22 mouse cellular contexts compared by ENCODE assay signal in genomic region chr8:83572246-83572812, GRCm38 (mm10). TPM values are rescaled to one million over a fixed set of nuclear protein-coding genes. Genes with fewer than 3 reads are reported as not detected.
DNase-seq lines count a peak whose midpoint lies in the region; ATAC-seq and TF ChIP-seq lines count a peak whose summit lies in the region.
"Had no signal": no experiment of that assay in that cellular context is flagged by ENCODE, and none has a peak within 500 bp of the region (broad histone marks: within the 10 kb centered on the region; RNA-seq: fewer than 3 reads in every experiment).

No protein-coding gene starts in this region.

- H3K27ac ChIP-seq in intestine, embryonic 14.5 days (ENCODE audit: low read depth) = no peak overlapping the region
- H3K27ac ChIP-seq in intestine, postnatal 0 days (ENCODE audit: low read depth, low read length) = no peak overlapping the region
- H3K27ac ChIP-seq: intestine, embryonic 15.5 days; limb, embryonic 15.5 days; midbrain, embryonic 12.5 days had no signal

- no peak overlapping the region for H3K4me3 ChIP-seq in intestine, embryonic 14.5 days (ENCODE audit: low read depth, low read length)
- no peak overlapping the region for H3K4me3 ChIP-seq in intestine, postnatal 0 days (ENCODE audit: low read depth, low read length)
- H3K4me3 ChIP-seq: intestine, embryonic 15.5 days; left cerebral cortex, adult 2 months; limb, embryonic 15.5 days; midbrain, embryonic 12.5 days; myocyte had no signal

- H3K27me3 ChIP-seq in intestine, embryonic 14.5 days (replicated peaks; ENCODE audit: control insufficient read depth, insufficient read depth, low read length) = no peaks in the 10 kb centered on the region
- no peaks in the 10 kb centered on the region for H3K27me3 ChIP-seq in intestine, postnatal 0 days (replicated peaks; ENCODE audit: control insufficient read depth, insufficient read depth, low read length)
- H3K27me3 ChIP-seq: intestine, embryonic 15.5 days; limb, embryonic 15.5 days; midbrain, embryonic 12.5 days had no signal

- no peak for TF ChIP-seq CTCF in intestine, postnatal 0 days (IDR thresholded peaks at IDR 0.05; ENCODE audit: low read depth)

- no peak overlapping the region for H3K9ac ChIP-seq in intestine, embryonic 14.5 days (ENCODE audit: low read length)
- no peak overlapping the region for H3K9ac ChIP-seq in intestine, postnatal 0 days (ENCODE audit: low read depth, low read length)
- H3K9ac ChIP-seq: intestine, embryonic 15.5 days; limb, embryonic 15.5 days; midbrain, embryonic 12.5 days had no signal

- peaks cover 41% of the 10 kb centered on the region for H3K36me3 ChIP-seq in intestine, embryonic 14.5 days (ENCODE audit: control insufficient read depth, insufficient read depth, low read length)
- peaks cover 44% of the 10 kb centered on the region for H3K36me3 ChIP-seq in intestine, postnatal 0 days (ENCODE audit: control insufficient read depth, insufficient read depth)

- ATAC-seq in intestine, embryonic 14.5 days (replicated peaks; ENCODE audit: low FRiP score, low TSS enrichment, low read depth) = no peak
- ATAC-seq in intestine, postnatal 0 days = no peak
- ATAC-seq: intestine, embryonic 15.5 days had no signal

- no peak overlapping the region for H3K4me2 ChIP-seq in intestine, embryonic 14.5 days (ENCODE audit: low read length)
- no peak overlapping the region for H3K4me2 ChIP-seq in intestine, postnatal 0 days (replicated peaks; ENCODE audit: low read depth)
- H3K4me2 ChIP-seq: intestine, embryonic 15.5 days; limb, embryonic 15.5 days; midbrain, embryonic 12.5 days had no signal

- H3K4me1 ChIP-seq in intestine, embryonic 14.5 days (replicated peaks; ENCODE audit: control insufficient read depth, insufficient read depth, low read length) = peaks cover 21% of the 10 kb centered on the region
- H3K4me1 ChIP-seq in intestine, postnatal 0 days (replicated peaks; ENCODE audit: control insufficient read depth, insufficient read depth, low read length) = no peaks in the 10 kb centered on the region

- no peaks in the 10 kb centered on the region for H3K9me3 ChIP-seq in intestine, embryonic 14.5 days (ENCODE audit: control insufficient read depth, low read length)
- no peaks in the 10 kb centered on the region for H3K9me3 ChIP-seq in intestine, postnatal 0 days (ENCODE audit: control insufficient read depth)
- H3K9me3 ChIP-seq: G1E; intestine, embryonic 15.5 days; limb, embryonic 15.5 days; midbrain, embryonic 12.5 days had no signal

- peak; percentile 2 for DNase-seq in cerebellum, adult 9-10 months
- no peak for DNase-seq in cerebellum, postnatal 4 days (ENCODE audit: low spot score in 2 of 2)
- peak; percentile 49 for DNase-seq in intestine, embryonic 14.5 days (ENCODE audit: low spot score)
- DNase-seq in thymus, postnatal 4 days = peak; percentile 14
- no peak for DNase-seq in thymus, postnatal 0 days (ENCODE audit: low spot score)
- no peak for DNase-seq in lung, postnatal 4 days
- no peak for DNase-seq in left cerebral cortex, adult 11 months (ENCODE audit: low spot score)
- DNase-seq: heart, postnatal 14 days had no signal

- WGBS in intestine, embryonic 14.5 days = 86% methylated on average over 5 of the region's 5 CpGs
- 81% methylated on average over 5 of the region's 5 CpGs for WGBS in intestine, postnatal 0 days

RNA-seq across cellular contexts. Expression of gene Ndufb7, which starts 5.9 kb away (rescaled TPM):
- polyA plus RNA-seq in intestine, embryonic 14.5 days (2014; fragmentation: Nextera tagmentation; extraction: Ambion mirVana) = 364 and 372 TPM in 2 replicates
- 579 and 585 TPM in 2 replicates for polyA plus RNA-seq in intestine, postnatal 0 days (2015; fragmentation: Nextera tagmentation; extraction: Ambion mirVana)
- polyA plus RNA-seq in thymus, postnatal 0 days (2015; fragmentation: Nextera tagmentation; extraction: Ambion mirVana) = 503 and 517 TPM in 2 replicates

RNA-seq across cellular contexts. Expression of gene Tecr, which starts 35.4 kb away (rescaled TPM):
- polyA plus RNA-seq in intestine, embryonic 14.5 days (2014; fragmentation: Nextera tagmentation; extraction: Ambion mirVana) = 660 and 684 TPM in 2 replicates
- 317 and 320 TPM in 2 replicates for polyA plus RNA-seq in intestine, postnatal 0 days (2015; fragmentation: Nextera tagmentation; extraction: Ambion mirVana)
- 315 and 341 TPM in 2 replicates for polyA plus RNA-seq in thymus, postnatal 0 days (2015; fragmentation: Nextera tagmentation; extraction: Ambion mirVana)

RNA-seq across cellular contexts. Expression of gene Dnajb1, which starts 35.7 kb away (rescaled TPM):
- polyA plus RNA-seq in intestine, embryonic 14.5 days (2014; fragmentation: Nextera tagmentation; extraction: Ambion mirVana) = 46.5 and 48.7 TPM in 2 replicates
- 26.1 and 28.8 TPM in 2 replicates for polyA plus RNA-seq in intestine, postnatal 0 days (2015; fragmentation: Nextera tagmentation; extraction: Ambion mirVana)
- polyA plus RNA-seq in thymus, postnatal 0 days (2015; fragmentation: Nextera tagmentation; extraction: Ambion mirVana) = 71.2 and 92.9 TPM in 2 replicates

RNA-seq across cellular contexts. Expression of gene Olfr370, which starts 36.7 kb away (rescaled TPM):
- polyA plus RNA-seq in intestine, embryonic 14.5 days (2014; fragmentation: Nextera tagmentation; extraction: Ambion mirVana) = not detected in 2 replicates
- not detected in 2 replicates for polyA plus RNA-seq in intestine, postnatal 0 days (2015; fragmentation: Nextera tagmentation; extraction: Ambion mirVana)
- not detected in 2 replicates for polyA plus RNA-seq in thymus, postnatal 0 days (2015; fragmentation: Nextera tagmentation; extraction: Ambion mirVana)
- polyA plus RNA-seq: C2C12; embryonic facial prominence, embryonic 11.5 days; frontal cortex, adult 2 months; G1E; gonadal fat pad, adult 2 months; intestine, embryonic 15.5 days; large intestine, adult 2 months; limb, embryonic 15.5 days; midbrain, embryonic 12.5 days; myocyte; stomach, embryonic 14.5 days; urinary bladder, adult 2 months had no signal

Comparison
In these comparisons a context has a peak if more than half of its experiments do, and no peak if none do; other contexts are left out.
1. DNase-seq: peak in cerebellum, adult 9-10 months (single experiment), intestine, embryonic 14.5 days (single experiment) and thymus, postnatal 4 days (single experiment); none in cerebellum, postnatal 4 days (0 of 2), thymus, postnatal 0 days (single experiment), lung, postnatal 4 days (0 of 2) and left cerebral cortex, adult 11 months (single experiment).